ENCODE assay signal across 10 mouse cellular contexts in the genomic region with DNA sequence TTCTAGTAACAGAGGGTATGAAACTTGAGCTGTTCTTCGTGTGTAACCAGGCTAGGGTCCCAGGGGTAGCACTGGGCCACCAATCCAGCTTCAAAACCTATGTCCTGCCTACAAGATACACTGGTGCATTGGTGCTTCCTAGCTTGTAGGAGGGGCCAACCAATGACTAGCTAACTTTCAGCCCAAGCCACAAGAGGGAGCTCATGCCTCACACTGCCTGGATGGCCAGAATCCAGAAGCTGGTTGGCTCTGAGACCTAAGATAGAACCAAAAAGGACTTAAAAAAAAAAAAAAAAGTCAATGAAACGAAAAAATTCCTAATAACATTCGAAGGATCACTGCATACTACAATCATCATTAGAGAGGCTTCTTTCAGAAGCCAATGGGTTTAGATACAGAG. TPM values are rescaled to one million over a fixed set of nuclear protein-coding genes. Genes with fewer than 3 reads are reported as not detected.
DNase-seq lines count a peak whose midpoint lies in the region; ATAC-seq lines count a peak whose summit lies in the region.
"Had no signal": no experiment of that assay in that cellular context is flagged by ENCODE, and none has a peak within 500 bp of the region (broad histone marks: within the 10 kb centered on the region; RNA-seq: fewer than 3 reads in every experiment).

No protein-coding gene starts in this region.

- H3K4me3 ChIP-seq in forebrain, embryonic 10.5 days: no peak overlapping the region
- H3K4me3 ChIP-seq in forebrain, embryonic 14.5 days (ENCODE audit: low read depth, low read length): no peak overlapping the region
- H3K4me3 ChIP-seq: hindbrain, embryonic 15.5 days; myocyte had no signal

- no peaks in the 10 kb centered on the region for H3K27me3 ChIP-seq in forebrain, embryonic 10.5 days (ENCODE audit: poor library complexity, severe bottlenecking)
- H3K27me3 ChIP-seq in forebrain, embryonic 14.5 days (replicated peaks; ENCODE audit: control insufficient read depth, insufficient read depth, low read length): no peaks in the 10 kb centered on the region
- H3K27me3 ChIP-seq: hindbrain, embryonic 15.5 days had no signal

- H3K27ac ChIP-seq in forebrain, embryonic 10.5 days: no peak overlapping the region
- H3K27ac ChIP-seq in forebrain, embryonic 14.5 days (ENCODE audit: low read depth, low read length): no peak overlapping the region
- H3K27ac ChIP-seq: hindbrain, embryonic 15.5 days had no signal

- no peaks in the 10 kb centered on the region for H3K4me1 ChIP-seq in forebrain, embryonic 10.5 days
- no peaks in the 10 kb centered on the region for H3K4me1 ChIP-seq in forebrain, embryonic 14.5 days (ENCODE audit: control insufficient read depth, insufficient read depth, low read length)
- H3K4me1 ChIP-seq: hindbrain, embryonic 15.5 days had no signal

- H3K36me3 ChIP-seq in forebrain, embryonic 10.5 days (replicated peaks): no peaks in the 10 kb centered on the region
- no peaks in the 10 kb centered on the region for H3K36me3 ChIP-seq in forebrain, embryonic 14.5 days (ENCODE audit: control insufficient read depth, insufficient read depth, low read length)
- H3K36me3 ChIP-seq: hindbrain, embryonic 15.5 days had no signal

- WGBS in forebrain, embryonic 10.5 days: 22% methylated on average over 3 of the region's 3 CpGs
- 28% methylated on average over 3 of the region's 3 CpGs for WGBS in forebrain, embryonic 14.5 days

- H3K9ac ChIP-seq in forebrain, embryonic 14.5 days (ENCODE audit: low read length): no peak overlapping the region
- H3K9ac ChIP-seq: hindbrain, embryonic 15.5 days had no signal

- no peak overlapping the region for H3K4me2 ChIP-seq in forebrain, embryonic 14.5 days (ENCODE audit: low read length)
- H3K4me2 ChIP-seq: hindbrain, embryonic 15.5 days had no signal

- H3K9me3 ChIP-seq in forebrain, embryonic 10.5 days: no peaks in the 10 kb centered on the region
- no peaks in the 10 kb centered on the region for H3K9me3 ChIP-seq in forebrain, embryonic 14.5 days (replicated peaks; ENCODE audit: control insufficient read depth, low read length)
- H3K9me3 ChIP-seq: hindbrain, embryonic 15.5 days had no signal

- ATAC-seq in forebrain, embryonic 14.5 days: no peak
- ATAC-seq in common myeloid progenitor, adult 5-6 weeks (replicated peaks; ENCODE audit: low read depth, poor library complexity, severe bottlenecking): peak; percentile 99
- peak; percentile 69 for ATAC-seq in megakaryocyte, adult 5-6 weeks (ENCODE audit: poor library complexity, severe bottlenecking)
- ATAC-seq in inflammation-experienced regulatory T-cells, adult 6 months: no peak

- peak; percentile 34 for DNase-seq in forebrain, embryonic 10.5 days (ENCODE audit: extremely low spot score, low spot score)
- DNase-seq in forebrain, embryonic 14.5 days (ENCODE audit: low spot score): no peak
- DNase-seq in right cerebral cortex, adult 2 months (ENCODE audit: low spot score in 2 of 2): peak; percentile 39 to 41
- DNase-seq in right cerebral cortex, postnatal 25 days: no peak
- DNase-seq in kidney, postnatal 10 days: peak; percentile 48

RNA-seq across cellular contexts. Expression of a gene that starts 31.3 kb away (rescaled TPM):
- polyA plus RNA-seq in forebrain, embryonic 10.5 days (2016; fragmentation: Nextera tagmentation; extraction: Ambion mirVana): 20.2 and 24.2 TPM in 2 replicates
- 8.3 and 12.6 TPM in 2 replicates for polyA plus RNA-seq in forebrain, embryonic 14.5 days (2014; fragmentation: Nextera tagmentation; extraction: Ambion mirVana)
- 0.34 and 4.0 TPM in 2 replicates for total RNA-seq in common myeloid progenitor, adult 5-6 weeks (2017)
- total RNA-seq in megakaryocyte, adult 5-6 weeks (2015): not detected in 2 replicates
- not detected in 2 replicates for total RNA-seq in megakaryocyte, adult 5-6 weeks (2017)
- polyA plus RNA-seq in inflammation-experienced regulatory T-cells, adult 6 months (2017; shearing (Covaris generic)): not detected
- polyA plus RNA-seq: myocyte had no signal

RNA-seq across cellular contexts. Expression of a gene that starts 53.3 kb away (rescaled TPM):
- polyA plus RNA-seq in forebrain, embryonic 10.5 days (2016; fragmentation: Nextera tagmentation; extraction: Ambion mirVana): 7.9 and 8.9 TPM in 2 replicates
- 2.1 and 2.2 TPM in 2 replicates for polyA plus RNA-seq in forebrain, embryonic 14.5 days (2014; fragmentation: Nextera tagmentation; extraction: Ambion mirVana)
- total RNA-seq in common myeloid progenitor, adult 5-6 weeks (2017): 7.8 and 10.0 TPM in 2 replicates
- 1.2 and 1.7 TPM in 2 replicates for total RNA-seq in megakaryocyte, adult 5-6 weeks (2015)
- total RNA-seq in megakaryocyte, adult 5-6 weeks (2017): 0.07 and 1.8 TPM in 2 replicates
- under 1 TPM in 1 of 3 experiments, not detected in 2; 0.28 TPM for polyA plus RNA-seq in inflammation-experienced regulatory T-cells, adult 6 months (2017; shearing (Covaris generic))

Comparison
In these comparisons a context has a peak if more than half of its experiments do, and no peak if none do; other contexts are left out.
1. DNase-seq: peak in forebrain, embryonic 10.5 days (single experiment), right cerebral cortex, adult 2 months (2 of 2) and kidney, postnatal 10 days (single experiment); none in forebrain, embryonic 14.5 days (single experiment) and right cerebral cortex, postnatal 25 days (single experiment).
2. ATAC-seq: peak in common myeloid progenitor, adult 5-6 weeks (single experiment) and megakaryocyte, adult 5-6 weeks (single experiment); none in forebrain, embryonic 14.5 days (single experiment) and inflammation-experienced regulatory T-cells, adult 6 months (single experiment).